Mouse (Mus musculus) CH12.LX (cell line): ENCODE measurements at regions not wholly inside any gene's neighbourhood (a gene's known extent, or its start where the extent isn't known, plus 50 kb on each side); places are given as distances from the start of the nearest gene placed in this dataset.

ENCODE experiments used
- DNase-seq: peaks from one replicate; pipeline ENCODE4 v3.0.0-alpha.2; 2013; ENCODE audit errors: extremely low read depth
- H3K27ac ChIP-seq: 2 replicates; pipeline ENCODE4 v1.5.1; 2012; ENCODE audit warnings: low read depth, mild to moderate bottlenecking, control low read depth, moderate library complexity; ENCODE audit not compliant: insufficient read depth
- H3K27me3 ChIP-seq: replicated peaks from 2 replicates; pipeline ENCODE3; 2012; ENCODE audit warnings: inconsistent platforms
- H3K36me3 ChIP-seq, 2 experiments: replicated peaks in 1 of 2; 2 replicates each; pipeline versions ENCODE3 to v1.6.1; 2012; ENCODE audit warnings: inconsistent platforms in 1 of 2, low read length in 1 of 2, mild to moderate bottlenecking in 1 of 2, mixed read lengths in 1 of 2, moderate library complexity in 1 of 2; ENCODE audit not compliant: control insufficient read depth in 1 of 2, insufficient read depth in 1 of 2
- H3K4me1 ChIP-seq, 2 experiments: 2 replicates each; pipeline ENCODE4 v1.6.1; 2012; ENCODE audit warnings: inconsistent platforms in 1 of 2, moderate library complexity in 1 of 2; ENCODE audit not compliant: insufficient read depth in 2 of 2, control insufficient read depth in 1 of 2
- H3K4me2 ChIP-seq: 2 replicates; pipeline ENCODE4 v1.6.1; 2012; ENCODE audit warnings: low read depth, mild to moderate bottlenecking, control low read depth; ENCODE audit not compliant: poor library complexity, insufficient read depth, severe bottlenecking
- H3K4me3 ChIP-seq, 3 experiments: fragments of 150-350 bp in 1 of 3; sonication (generic) in 1 of 3; replicated peaks in 1 of 3; 2 replicates each; pipeline versions ENCODE3 to v1.5.1; 2011 to 2012; ENCODE audit warnings: low read depth in 2 of 3, low read length in 2 of 3, mild to moderate bottlenecking in 2 of 3, moderate library complexity in 2 of 3, control low read depth in 1 of 3, improper control_type of control experiment in 1 of 3, inconsistent platforms in 1 of 3, mixed read lengths in 1 of 3; ENCODE audit not compliant: poor library complexity in 1 of 3
- H3K79me2 ChIP-seq: replicated peaks from 2 replicates; pipeline ENCODE4 v1.6.1; 2012; ENCODE audit warnings: mild to moderate bottlenecking, moderate library complexity; ENCODE audit not compliant: control insufficient read depth, poor library complexity, insufficient read depth, severe bottlenecking; ENCODE audit errors: extremely low read depth
- H3K9ac ChIP-seq: 2 replicates; pipeline ENCODE4 v1.6.1; 2012; ENCODE audit warnings: low read depth, mild to moderate bottlenecking, control low read depth, moderate library complexity; ENCODE audit not compliant: insufficient read depth
- H3K9me3 ChIP-seq: replicated peaks from 2 replicates; pipeline ENCODE3; 2012; ENCODE audit warnings: low read length, inconsistent platforms, mixed read lengths
- BHLHE40 ChIP-seq: IDR thresholded peaks from 2 replicates; pipeline ENCODE4 v1.6.1; 2011; ENCODE audit warnings: mild to moderate bottlenecking, low read depth, low read length, improper control_type of control experiment
- CHD1 ChIP-seq: IDR thresholded peaks from 2 replicates; pipeline ENCODE4 v1.6.1; 2012; ENCODE audit warnings: low read depth, low read length, improper control_type of control experiment, inconsistent platforms
- CHD2 ChIP-seq: IDR thresholded peaks from 2 replicates; pipeline ENCODE4 v1.6.1; 2011; ENCODE audit warnings: low read length, improper control_type of control experiment
- CTCF ChIP-seq, 2 experiments: IDR thresholded peaks in 1 of 2; conservative IDR thresholded peaks in 1 of 2; 2 replicates each; pipeline ENCODE4 v1.5.1; 2011 to 2012; ENCODE audit warnings: low read depth in 2 of 2, low read length in 2 of 2, improper control_type of control experiment in 1 of 2, inconsistent platforms in 1 of 2, mild to moderate bottlenecking in 1 of 2, moderate library complexity in 1 of 2
- KAT2A ChIP-seq: IDR thresholded peaks from 2 replicates; pipeline ENCODE4 v1.6.1; 2012; ENCODE audit warnings: low read length, improper control_type of control experiment, inconsistent platforms; ENCODE audit not compliant: insufficient replicate concordance
- MYC ChIP-seq: IDR thresholded peaks from 2 replicates; pipeline ENCODE4 v1.6.1; 2011; ENCODE audit warnings: low read depth, mild to moderate bottlenecking, improper control_type of control experiment, low read length
- POLR2AphosphoS2 ChIP-seq: IDR thresholded peaks from 2 replicates; pipeline ENCODE4 v1.6.1; 2011; ENCODE audit warnings: low read depth, low read length, improper control_type of control experiment
- USF1 ChIP-seq: IDR thresholded peaks from 2 replicates; pipeline ENCODE4 v1.6.1; 2014; ENCODE audit warnings: low read depth, mild to moderate bottlenecking, inconsistent platforms, low read length, improper control_type of control experiment
- dilution Hi-C: fragments of 300-500 bp; cut with MboI; formaldehyde crosslinking; loops from 2 replicates; pipeline ENCODE4 v1.14.3; 2020; ENCODE audit warnings: low sequenced_read_pairs; ENCODE audit not compliant: extremely low pct_unique_long_range_greater_than_20kb, extremely low pct_ligation_motif_present
- in situ Hi-C: fragments of 300-500 bp; cut with MboI; formaldehyde crosslinking; loops from 3 replicates; pipeline ENCODE4 v1.14.3; 2019; ENCODE audit warnings: low sequenced_read_pairs, low pct_ligation_motif_present, low pct_unique_long_range_greater_than_20kb, mixed read lengths

- Histone ChIP-seq H3K4me1 (no peaks in the 10 kb centered on the region), H3K9me3 (peaks cover 40% of the 10 kb centered on the region), H3K36me3 (no peaks in the 10 kb centered on the region), H3K9ac (no peak overlapping the region), H3K27ac (no peak overlapping the region), H3K4me2 (no peak overlapping the region), H3K27me3 (no peaks in the 10 kb centered on the region), H3K79me2 (no peaks in the 10 kb centered on the region), H3K4me3 (no peak overlapping the region)
- TF ChIP-seq USF1 (no peak), CTCF (conservative IDR thresholded peaks at IDR 0.05 in 1 of 2, IDR thresholded peaks at IDR 0.05 in 1 of 2; ENCODE audit: low read depth in 2 of 2, low read length in 2 of 2) (no peak), CHD2 (no peak), POLR2AphosphoS2 (no peak), MYC (no peak), BHLHE40 (no peak), CHD1 (no peak), KAT2A (no peak)
- in situ Hi-C loops (no loop called here), dilution Hi-C loops (no loop called here)
- DNase-seq = no peak
These were observed 331.5 kb downstream of the Poteg start for GRCm38 (mm10) chr8:27778982-27779381.
